Mouse (Mus musculus) kidney, adult 2 months (tissue): ENCODE results near the gene Pdcd1lg2.

Source experiments
- CTCF ChIP-seq: fragments of 200-500 bp; conservative IDR thresholded peaks from 2 replicates; pipeline ENCODE4 v1.5.1; 2011; ENCODE audit warnings: low read depth, mild to moderate bottlenecking, control low read depth, low read length, moderate library complexity, mixed read lengths; ENCODE audit not compliant: insufficient read depth, insufficient read length
- POLR2A ChIP-seq: fragments of 200-500 bp; IDR thresholded peaks from one replicate; pipeline ENCODE4 v1.6.1; 2011; ENCODE audit warnings: low read depth, low read length, control low read depth

DNA sequence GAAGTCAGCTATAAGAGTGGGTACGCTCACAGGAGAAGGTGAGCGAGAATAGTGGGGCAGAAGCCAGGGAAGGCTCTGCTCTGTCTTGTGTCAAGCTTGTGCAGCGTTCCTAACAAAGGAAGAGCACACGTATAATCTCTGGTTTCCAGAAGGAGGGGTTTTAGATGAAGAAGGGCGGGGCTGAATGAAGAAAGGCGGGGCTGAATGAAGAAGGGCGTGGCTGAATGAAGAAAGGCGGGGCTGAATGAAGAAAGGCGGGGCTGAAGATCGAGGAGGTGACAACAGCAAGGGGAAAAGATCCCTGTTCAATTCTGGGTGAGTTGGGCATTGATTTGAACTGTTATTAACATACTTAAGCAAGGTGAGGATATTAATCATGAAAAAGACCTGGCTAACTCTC, 105.3 kb downstream of the Pdcd1lg2 start:
- TF ChIP-seq CTCF: no peak
- TF ChIP-seq POLR2A: no peak
